Comparison of ENCODE assay signal across 7 mouse cellular contexts in genomic region chr5:30912156-30912555, GRCm38 (mm10). TPM values are rescaled to one million over a fixed set of nuclear protein-coding genes. Genes with fewer than 3 reads are reported as not detected.
DNase-seq lines count a peak whose midpoint lies in the region; ATAC-seq and TF ChIP-seq lines count a peak whose summit lies in the region.

No protein-coding gene starts in this region.

- TF ChIP-seq EP300 in lung, postnatal 0 days (IDR thresholded peaks at IDR 0.05): no peak

- no peak overlapping the region for H3K9ac ChIP-seq in lung, postnatal 0 days (replicated peaks; ENCODE audit: low read depth)
- no peak overlapping the region for H3K9ac ChIP-seq in forebrain, embryonic 13.5 days
- no peak overlapping the region for H3K9ac ChIP-seq in stomach, embryonic 14.5 days (replicated peaks; ENCODE audit: low read depth, low read length)

- H3K9me3 ChIP-seq in lung, postnatal 0 days (ENCODE audit: low read length): no peaks in the 10 kb centered on the region
- no peaks in the 10 kb centered on the region for H3K9me3 ChIP-seq in forebrain, embryonic 13.5 days (replicated peaks)
- H3K9me3 ChIP-seq in limb, embryonic 10.5 days (replicated peaks): no peaks in the 10 kb centered on the region
- H3K9me3 ChIP-seq in stomach, embryonic 14.5 days (ENCODE audit: control insufficient read depth, low read depth, low read length): no peaks in the 10 kb centered on the region

- H3K27ac ChIP-seq in lung, postnatal 0 days (ENCODE audit: low read length): peak overlapping the region; percentile 82
- H3K27ac ChIP-seq in forebrain, embryonic 13.5 days: peak overlapping the region; percentile 70
- peak overlapping the region; percentile 97 for H3K27ac ChIP-seq in limb, embryonic 10.5 days
- H3K27ac ChIP-seq in stomach, embryonic 14.5 days (ENCODE audit: low read length): peak overlapping the region; percentile 96

- no peaks in the 10 kb centered on the region for H3K36me3 ChIP-seq in lung, postnatal 0 days (ENCODE audit: insufficient read depth, low read length)
- H3K36me3 ChIP-seq in forebrain, embryonic 13.5 days (ENCODE audit: poor library complexity, severe bottlenecking): no peaks in the 10 kb centered on the region
- peaks cover 20% of the 10 kb centered on the region for H3K36me3 ChIP-seq in limb, embryonic 10.5 days
- H3K36me3 ChIP-seq in stomach, embryonic 14.5 days (ENCODE audit: control insufficient read depth, insufficient read depth, low read length): peaks cover 4% of the 10 kb centered on the region

- no peaks in the 10 kb centered on the region for H3K27me3 ChIP-seq in lung, postnatal 0 days (replicated peaks; ENCODE audit: insufficient read depth, low read length)
- H3K27me3 ChIP-seq in forebrain, embryonic 13.5 days: no peaks in the 10 kb centered on the region
- no peaks in the 10 kb centered on the region for H3K27me3 ChIP-seq in limb, embryonic 10.5 days (ENCODE audit: low read depth, poor library complexity, severe bottlenecking)
- no peaks in the 10 kb centered on the region for H3K27me3 ChIP-seq in stomach, embryonic 14.5 days (ENCODE audit: control insufficient read depth, insufficient read depth, low read length)

- H3K4me1 ChIP-seq in lung, postnatal 0 days (ENCODE audit: insufficient read depth, low read depth, low read length): peaks cover 19% of the 10 kb centered on the region
- peaks cover 46% of the 10 kb centered on the region for H3K4me1 ChIP-seq in forebrain, embryonic 13.5 days
- H3K4me1 ChIP-seq in limb, embryonic 10.5 days: peaks cover 94% of the 10 kb centered on the region
- H3K4me1 ChIP-seq in stomach, embryonic 14.5 days (ENCODE audit: control insufficient read depth, insufficient read depth, low read length): peaks cover 56% of the 10 kb centered on the region

- H3K4me3 ChIP-seq in lung, postnatal 0 days (ENCODE audit: low read depth, low read length): no peak overlapping the region
- no peak overlapping the region for H3K4me3 ChIP-seq in forebrain, embryonic 13.5 days
- H3K4me3 ChIP-seq in limb, embryonic 10.5 days: peak overlapping the region; percentile 63
- H3K4me3 ChIP-seq in stomach, embryonic 14.5 days (ENCODE audit: low read depth, low read length): no peak overlapping the region

- TF ChIP-seq CTCF in lung, postnatal 0 days (IDR thresholded peaks at IDR 0.05): no peak

- no peak for ATAC-seq in lung, postnatal 0 days
- ATAC-seq in forebrain, embryonic 13.5 days: no peak
- no peak for ATAC-seq in stomach, embryonic 14.5 days (ENCODE audit: insufficient number of reproducible peaks, insufficient read depth, low FRiP score, low read depth)

- WGBS in lung, postnatal 0 days: 43% methylated on average over 5 of the region's 5 CpGs
- 37% methylated on average over 5 of the region's 5 CpGs for WGBS in forebrain, embryonic 13.5 days
- 76% methylated on average over 5 of the region's 5 CpGs for WGBS in limb, embryonic 10.5 days
- 63% methylated on average over 5 of the region's 5 CpGs for WGBS in stomach, embryonic 14.5 days

- DNase-seq in lung, postnatal 0 days (ENCODE audit: low spot score): peak; percentile 21
- no peak for DNase-seq in lung, adult 18-20 months
- DNase-seq in limb, embryonic 10.5 days (ENCODE audit: low spot score): no peak
- no peak for DNase-seq in left cerebral cortex, adult 11 months (ENCODE audit: low spot score)
- DNase-seq in B cell, adult 2 months: no peak

- H3K4me2 ChIP-seq in lung, postnatal 0 days (replicated peaks; ENCODE audit: low read depth, low read length): no peak overlapping the region
- no peak overlapping the region for H3K4me2 ChIP-seq in forebrain, embryonic 13.5 days
- 0 out of 2 replicates have a peak overlapping the region, but pooled peaks have one; percentile 0 for H3K4me2 ChIP-seq in stomach, embryonic 14.5 days (replicated peaks; ENCODE audit: low read depth, low read length)

RNA-seq across cellular contexts. Expression of gene Emilin1, which starts 1.0 kb away (rescaled TPM):
- polyA plus RNA-seq in lung, postnatal 0 days (2015; fragmentation: Nextera tagmentation; extraction: Ambion mirVana): 121 and 135 TPM in 2 replicates
- 10.3 and 15.7 TPM in 2 replicates for polyA plus RNA-seq in forebrain, embryonic 13.5 days (2015; fragmentation: Nextera tagmentation; extraction: Ambion mirVana)
- 202 and 241 TPM in 2 replicates for polyA plus RNA-seq in limb, embryonic 10.5 days (2016; fragmentation: Nextera tagmentation; extraction: Ambion mirVana)
- 208 and 230 TPM in 2 replicates for polyA plus RNA-seq in stomach, embryonic 14.5 days (2014; fragmentation: Nextera tagmentation; extraction: Ambion mirVana)

RNA-seq across cellular contexts. Expression of gene Ost4, which starts 4.6 kb away (rescaled TPM):
- polyA plus RNA-seq in lung, postnatal 0 days (2015; fragmentation: Nextera tagmentation; extraction: Ambion mirVana): 340 and 365 TPM in 2 replicates
- polyA plus RNA-seq in forebrain, embryonic 13.5 days (2015; fragmentation: Nextera tagmentation; extraction: Ambion mirVana): 325 and 333 TPM in 2 replicates
- polyA plus RNA-seq in limb, embryonic 10.5 days (2016; fragmentation: Nextera tagmentation; extraction: Ambion mirVana): 403 and 414 TPM in 2 replicates
- 476 and 515 TPM in 2 replicates for polyA plus RNA-seq in stomach, embryonic 14.5 days (2014; fragmentation: Nextera tagmentation; extraction: Ambion mirVana)

RNA-seq across cellular contexts. Expression of gene Khk, which starts 9.1 kb away (rescaled TPM):
- 43.6 and 48.7 TPM in 2 replicates for polyA plus RNA-seq in lung, postnatal 0 days (2015; fragmentation: Nextera tagmentation; extraction: Ambion mirVana)
- polyA plus RNA-seq in forebrain, embryonic 13.5 days (2015; fragmentation: Nextera tagmentation; extraction: Ambion mirVana): 3.3 and 7.6 TPM in 2 replicates
- polyA plus RNA-seq in limb, embryonic 10.5 days (2016; fragmentation: Nextera tagmentation; extraction: Ambion mirVana): 7.1 and 7.8 TPM in 2 replicates
- 19.2 and 24.2 TPM in 2 replicates for polyA plus RNA-seq in stomach, embryonic 14.5 days (2014; fragmentation: Nextera tagmentation; extraction: Ambion mirVana)

RNA-seq across cellular contexts. Expression of gene Agbl5, which starts 23.7 kb away (rescaled TPM):
- polyA plus RNA-seq in lung, postnatal 0 days (2015; fragmentation: Nextera tagmentation; extraction: Ambion mirVana): 9.9 and 10.2 TPM in 2 replicates
- 22.7 and 25.3 TPM in 2 replicates for polyA plus RNA-seq in forebrain, embryonic 13.5 days (2015; fragmentation: Nextera tagmentation; extraction: Ambion mirVana)
- 20.4 and 29.9 TPM in 2 replicates for polyA plus RNA-seq in limb, embryonic 10.5 days (2016; fragmentation: Nextera tagmentation; extraction: Ambion mirVana)
- polyA plus RNA-seq in stomach, embryonic 14.5 days (2014; fragmentation: Nextera tagmentation; extraction: Ambion mirVana): 27.5 and 34.0 TPM in 2 replicates

RNA-seq across cellular contexts. Expression of gene Cgref1, which starts 33.2 kb away (rescaled TPM):
- 1.8 and 2.3 TPM in 2 replicates for polyA plus RNA-seq in lung, postnatal 0 days (2015; fragmentation: Nextera tagmentation; extraction: Ambion mirVana)
- 9.2 and 10.1 TPM in 2 replicates for polyA plus RNA-seq in forebrain, embryonic 13.5 days (2015; fragmentation: Nextera tagmentation; extraction: Ambion mirVana)
- polyA plus RNA-seq in limb, embryonic 10.5 days (2016; fragmentation: Nextera tagmentation; extraction: Ambion mirVana): 1.0 and 2.5 TPM in 2 replicates
- polyA plus RNA-seq in stomach, embryonic 14.5 days (2014; fragmentation: Nextera tagmentation; extraction: Ambion mirVana): 5.7 and 6.4 TPM in 2 replicates
